Mouse (Mus musculus): Measurements from ENCODE around the gene Pgm1. TPM values are rescaled to one million over a fixed set of nuclear protein-coding genes. Genes with fewer than 3 reads are reported as not detected.

Pgm1 gene
- polyA plus RNA-seq, 1 experiment from 2014 or later: 137 TPM

GRCm38 (mm10) chr4:99947192-99947591, 18.0 kb downstream of the Pgm1 start:
- Histone ChIP-seq H3K27ac (ENCODE audit: low read length) (no peak overlapping the region), H3K4me3 (replicated peaks; ENCODE audit: low read length) (no peak overlapping the region)
- ATAC-seq (ENCODE audit: insufficient read depth, low FRiP score): peak; percentile 31; the same call in 1 of the 2 replicates

GRCm38 (mm10) chr4:99947896-99948295, 18.7 kb downstream of the Pgm1 start:
- H3K4me1 ChIP-seq (ENCODE audit: control insufficient read depth, insufficient read depth, low read length): no peaks in the 10 kb centered on the region
- WGBS: 74% methylated on average over 1 of the region's 1 CpGs
- ATAC-seq (ENCODE audit: insufficient read depth, low FRiP score): 0 out of 2 replicates have a peak, but pooled peaks have one; percentile 29
- no peaks in the 10 kb centered on the region for H3K27me3 ChIP-seq (ENCODE audit: control insufficient read depth, insufficient read depth, low read length)
- no peaks in the 10 kb centered on the region for H3K9me3 ChIP-seq (replicated peaks; ENCODE audit: control insufficient read depth, low read length)
- no peak overlapping the region for H3K9ac ChIP-seq (ENCODE audit: low read length)
- no peak overlapping the region for H3K4me3 ChIP-seq (replicated peaks; ENCODE audit: low read length)
- no peak overlapping the region for H3K4me2 ChIP-seq (ENCODE audit: low read depth, low read length)
- H3K27ac ChIP-seq (ENCODE audit: low read length): no peak overlapping the region
- H3K36me3 ChIP-seq (ENCODE audit: control insufficient read depth, insufficient read depth, low read length): no peaks in the 10 kb centered on the region

More at GRCm38 (mm10) chr4:99947192-99947591, 18.0 kb downstream of the Pgm1 start:
- Histone ChIP-seq H3K9me3 (replicated peaks; ENCODE audit: control insufficient read depth, low read length) (no peaks in the 10 kb centered on the region), H3K4me1 (ENCODE audit: control insufficient read depth, insufficient read depth, low read length) (no peaks in the 10 kb centered on the region), H3K27me3 (ENCODE audit: control insufficient read depth, insufficient read depth, low read length) (no peaks in the 10 kb centered on the region), H3K9ac (ENCODE audit: low read length) (no peak overlapping the region), H3K36me3 (ENCODE audit: control insufficient read depth, insufficient read depth, low read length) (no peaks in the 10 kb centered on the region), H3K4me2 (ENCODE audit: low read depth, low read length) (no peak overlapping the region)
- 63% methylated on average over 1 of the region's 1 CpGs for WGBS

- H3K27ac ChIP-seq (ENCODE audit: low read length): no peak overlapping the region
- H3K9ac ChIP-seq (ENCODE audit: low read length): no peak overlapping the region
- no peak overlapping the region for H3K4me2 ChIP-seq (ENCODE audit: low read depth, low read length)
- H3K9me3 ChIP-seq (replicated peaks; ENCODE audit: control insufficient read depth, low read length): no peaks in the 10 kb centered on the region
- no peak for ATAC-seq (ENCODE audit: insufficient read depth, low FRiP score)
- H3K4me1 ChIP-seq (ENCODE audit: control insufficient read depth, insufficient read depth, low read length): no peaks in the 10 kb centered on the region
- no peaks in the 10 kb centered on the region for H3K27me3 ChIP-seq (ENCODE audit: control insufficient read depth, insufficient read depth, low read length)
- no peaks in the 10 kb centered on the region for H3K36me3 ChIP-seq (ENCODE audit: control insufficient read depth, insufficient read depth, low read length)
- 77% methylated on average over 2 of the region's 2 CpGs for WGBS
- H3K4me3 ChIP-seq (replicated peaks; ENCODE audit: low read length): no peak overlapping the region
These were observed 24.7 kb downstream of the Pgm1 start for GRCm38 (mm10) chr4:99953904-99954303.

GRCm38 (mm10) chr4:99955396-99955795, 26.2 kb downstream of the Pgm1 start:
- no peak overlapping the region for H3K27ac ChIP-seq (ENCODE audit: low read length)
- H3K9ac ChIP-seq (ENCODE audit: low read length): no peak overlapping the region
- no peak overlapping the region for H3K4me2 ChIP-seq (ENCODE audit: low read depth, low read length)
- 83% methylated on average over 10 of the region's 10 CpGs for WGBS
- H3K36me3 ChIP-seq (ENCODE audit: control insufficient read depth, insufficient read depth, low read length): no peaks in the 10 kb centered on the region
- ATAC-seq (ENCODE audit: insufficient read depth, low FRiP score): no peak
- no peaks in the 10 kb centered on the region for H3K9me3 ChIP-seq (replicated peaks; ENCODE audit: control insufficient read depth, low read length)
- H3K4me3 ChIP-seq (replicated peaks; ENCODE audit: low read length): no peak overlapping the region
- 0 out of 2 replicates have a peak, but pooled peaks cover 9% of the 10 kb centered on the region for H3K4me1 ChIP-seq (ENCODE audit: control insufficient read depth, insufficient read depth, low read length)
- no peaks in the 10 kb centered on the region for H3K27me3 ChIP-seq (ENCODE audit: control insufficient read depth, insufficient read depth, low read length)

GRCm38 (mm10) chr4:99957186-99957585, 28.0 kb downstream of the Pgm1 start:
- WGBS: 86% methylated on average over 4 of the region's 4 CpGs
- Histone ChIP-seq H3K36me3 (ENCODE audit: control insufficient read depth, insufficient read depth, low read length) (no peaks in the 10 kb centered on the region), H3K4me1 (ENCODE audit: control insufficient read depth, insufficient read depth, low read length) (0 out of 2 replicates have a peak, but pooled peaks cover 9% of the 10 kb centered on the region), H3K4me2 (ENCODE audit: low read depth, low read length) (no peak overlapping the region), H3K9ac (ENCODE audit: low read length) (no peak overlapping the region), H3K9me3 (replicated peaks; ENCODE audit: control insufficient read depth, low read length) (no peaks in the 10 kb centered on the region), H3K4me3 (replicated peaks; ENCODE audit: low read length) (no peak overlapping the region), H3K27me3 (ENCODE audit: control insufficient read depth, insufficient read depth, low read length) (no peaks in the 10 kb centered on the region), H3K27ac (ENCODE audit: low read length) (no peak overlapping the region)
- no peak for ATAC-seq (ENCODE audit: insufficient read depth, low FRiP score)

- Histone ChIP-seq H3K27me3 (ENCODE audit: control insufficient read depth, insufficient read depth, low read length) (no peaks in the 10 kb centered on the region), H3K36me3 (ENCODE audit: control insufficient read depth, insufficient read depth, low read length) (no peaks in the 10 kb centered on the region), H3K27ac (ENCODE audit: low read length) (no peak overlapping the region), H3K9me3 (replicated peaks; ENCODE audit: control insufficient read depth, low read length) (no peaks in the 10 kb centered on the region), H3K4me2 (ENCODE audit: low read depth, low read length) (no peak overlapping the region), H3K9ac (ENCODE audit: low read length) (no peak overlapping the region), H3K4me3 (replicated peaks; ENCODE audit: low read length) (no peak overlapping the region), H3K4me1 (ENCODE audit: control insufficient read depth, insufficient read depth, low read length) (0 out of 2 replicates have a peak, but pooled peaks cover 9% of the 10 kb centered on the region)
- ATAC-seq (ENCODE audit: insufficient read depth, low FRiP score): no peak
- 66% methylated on average over 7 of the region's 7 CpGs for WGBS
These were observed 29.0 kb downstream of the Pgm1 start for GRCm38 (mm10) chr4:99958084-99958815.

- 0 out of 2 replicates have a peak, but pooled peaks cover 9% of the 10 kb centered on the region for H3K4me1 ChIP-seq (ENCODE audit: control insufficient read depth, insufficient read depth, low read length)
- no peak overlapping the region for H3K27ac ChIP-seq (ENCODE audit: low read length)
- H3K36me3 ChIP-seq (ENCODE audit: control insufficient read depth, insufficient read depth, low read length): 0 out of 2 replicates have a peak, but pooled peaks cover 2% of the 10 kb centered on the region
- no peaks in the 10 kb centered on the region for H3K27me3 ChIP-seq (ENCODE audit: control insufficient read depth, insufficient read depth, low read length)
- no peaks in the 10 kb centered on the region for H3K9me3 ChIP-seq (replicated peaks; ENCODE audit: control insufficient read depth, low read length)
- ATAC-seq (ENCODE audit: insufficient read depth, low FRiP score): no peak
- 65% methylated on average over 3 of the region's 3 CpGs for WGBS
- no peak overlapping the region for H3K4me2 ChIP-seq (ENCODE audit: low read depth, low read length)
- no peak overlapping the region for H3K4me3 ChIP-seq (replicated peaks; ENCODE audit: low read length)
- H3K9ac ChIP-seq (ENCODE audit: low read length): no peak overlapping the region
These were observed 30.1 kb downstream of the Pgm1 start for GRCm38 (mm10) chr4:99959308-99959707.

GRCm38 (mm10) chr4:99966555-99966954, 37.3 kb downstream of the Pgm1 start:
- Histone ChIP-seq H3K9me3 (replicated peaks; ENCODE audit: control insufficient read depth, low read length) (no peaks in the 10 kb centered on the region), H3K4me1 (ENCODE audit: control insufficient read depth, insufficient read depth, low read length) (peaks cover 7% of the 10 kb centered on the region), H3K4me2 (ENCODE audit: low read depth, low read length) (no peak overlapping the region), H3K27ac (ENCODE audit: low read length) (no peak overlapping the region), H3K9ac (ENCODE audit: low read length) (no peak overlapping the region), H3K36me3 (ENCODE audit: control insufficient read depth, insufficient read depth, low read length) (peaks cover 14% of the 10 kb centered on the region), H3K27me3 (ENCODE audit: control insufficient read depth, insufficient read depth, low read length) (no peaks in the 10 kb centered on the region), H3K4me3 (replicated peaks; ENCODE audit: low read length) (no peak overlapping the region)
- ATAC-seq (ENCODE audit: insufficient read depth, low FRiP score): no peak
- WGBS: 89% methylated on average over 6 of the region's 6 CpGs

GRCm38 (mm10) chr4:99969328-99969727, 40.1 kb downstream of the Pgm1 start:
- H3K9me3 ChIP-seq (replicated peaks; ENCODE audit: control insufficient read depth, low read length): no peaks in the 10 kb centered on the region
- peak overlapping the region; percentile 90 for H3K27ac ChIP-seq (ENCODE audit: low read length)
- no peak overlapping the region for H3K4me3 ChIP-seq (replicated peaks; ENCODE audit: low read length)
- no peaks in the 10 kb centered on the region for H3K27me3 ChIP-seq (ENCODE audit: control insufficient read depth, insufficient read depth, low read length)
- ATAC-seq (ENCODE audit: insufficient read depth, low FRiP score): peak; percentile 65; the same call in 1 of the 2 replicates
- H3K9ac ChIP-seq (ENCODE audit: low read length): no peak overlapping the region
- no peak overlapping the region for H3K4me2 ChIP-seq (ENCODE audit: low read depth, low read length)
- H3K4me1 ChIP-seq (ENCODE audit: control insufficient read depth, insufficient read depth, low read length): peaks cover 7% of the 10 kb centered on the region
- 43% methylated on average over 5 of the region's 5 CpGs for WGBS
- peaks cover 12% of the 10 kb centered on the region for H3K36me3 ChIP-seq (ENCODE audit: control insufficient read depth, insufficient read depth, low read length)
